Mouse (Mus musculus): Measurements from ENCODE around the gene Tas2r119. TPM values are rescaled to one million over a fixed set of nuclear protein-coding genes. Genes with fewer than 3 reads are reported as not detected.

Gene Tas2r119
- not detected in 2 replicates for polyA plus RNA-seq (2015; fragmentation: Nextera tagmentation; extraction: Ambion mirVana)

GRCm38 (mm10) chr15:32176989-32177388 lies at the start of gene Tas2r119:
Gene Tas2r119, plus strand, starts transcription at chr15:32177289.

Other genes with a start within 250 kb of the Tas2r119 start
- gene Sema5a, start 67.5 kb downstream of the Tas2r119 start, polyA plus RNA-seq (2015; fragmentation: Nextera tagmentation; extraction: Ambion mirVana) = 5.2 and 6.7 TPM in 2 replicates